Mouse (Mus musculus): Measurements from ENCODE around the gene Crim1. TPM values are rescaled to one million over a fixed set of nuclear protein-coding genes. Genes with fewer than 3 reads are reported as not detected.
A peak's percentile ranks its signal among the peaks of the same experiment; 100 is the strongest.

The Crim1 gene
- polyA plus RNA-seq, 1 experiment: 3.2 TPM

DNA sequence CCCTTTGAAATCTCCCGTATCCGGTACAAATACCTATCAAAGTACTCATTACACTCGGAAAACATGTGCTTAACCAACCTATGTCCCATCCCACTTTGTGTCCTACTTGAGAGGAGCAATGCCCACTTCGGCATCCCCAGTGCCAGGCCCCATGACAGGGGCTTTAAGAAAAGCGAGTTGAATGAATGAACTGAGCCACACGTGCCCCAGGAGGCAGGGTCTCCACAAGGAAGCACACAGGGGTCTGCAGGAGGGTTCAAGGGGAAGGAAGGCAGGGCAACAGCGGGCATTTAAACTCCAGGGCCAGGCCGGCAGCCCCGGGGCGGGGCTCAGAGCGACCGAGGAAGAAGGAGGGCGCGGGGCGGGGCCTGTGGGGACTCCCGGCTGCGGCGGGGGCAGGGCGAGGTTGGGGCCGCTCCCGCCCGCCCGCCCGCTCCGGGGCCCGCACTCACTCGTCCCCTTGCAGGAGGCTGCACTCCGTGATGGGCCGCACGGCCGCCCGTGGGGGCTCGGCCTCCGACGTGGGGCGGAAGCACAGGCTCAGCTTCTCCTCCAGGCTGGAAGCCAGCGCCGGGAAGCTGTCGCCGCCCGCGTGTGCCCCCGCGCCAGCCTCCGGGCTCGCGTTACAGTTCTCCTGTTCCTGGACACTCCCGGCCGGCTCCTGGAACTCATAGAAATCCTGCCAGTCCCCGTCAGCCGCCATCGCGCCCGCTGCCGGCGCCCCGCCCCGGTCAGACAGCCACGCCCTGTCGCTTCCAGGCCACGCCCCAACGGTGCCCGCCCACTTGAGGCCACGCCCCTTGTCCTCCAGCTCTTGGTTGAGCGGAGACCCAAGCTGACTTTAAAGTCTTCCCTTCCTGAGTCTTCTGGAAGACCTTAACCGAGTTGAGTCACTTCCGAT, 217.6 kb downstream of the Crim1 start, which contains the start of gene Fez2:
TSS of gene Fez2 (minus strand) at position 772 of the 901 bp plus-strand sequence.
- TF ChIP-seq GATA1 (IDR thresholded peaks at IDR 0.05; ENCODE audit: borderline replicate concordance, low read length) (no peak), FLI1 (IDR thresholded peaks at IDR 0.05; ENCODE audit: low read length) (no peak)

DNA sequence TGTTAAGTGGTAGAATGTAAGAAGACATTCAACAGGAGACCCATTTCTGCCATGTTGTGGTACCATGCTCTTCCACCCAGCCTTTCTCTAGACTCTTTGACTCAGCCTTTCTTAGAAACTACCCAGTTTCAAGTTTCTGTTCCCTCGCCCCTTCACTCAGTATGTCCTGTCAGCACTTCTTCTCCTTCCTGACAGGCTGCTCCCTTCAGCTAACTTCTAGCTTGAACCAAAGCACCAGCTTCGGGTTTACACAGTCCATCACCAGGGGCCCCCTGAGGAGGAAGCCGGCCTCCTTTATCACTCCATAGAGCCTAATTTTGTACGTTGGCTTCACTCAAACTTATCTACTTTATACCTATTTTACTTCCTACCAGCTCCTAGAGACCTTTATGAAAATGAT, 219.2 kb downstream of the Crim1 start:
- Histone ChIP-seq H3K27me3 (replicated peaks) (no peaks in the 10 kb centered on the region), H3K4me3 (replicated peaks) (peak overlapping the region; percentile 38), H3K36me3 (replicated peaks; ENCODE audit: low read length) (peaks cover 3% of the 10 kb centered on the region), H3K4me1 (peaks cover 63% of the 10 kb centered on the region), H3K9me3 (no peaks in the 10 kb centered on the region)
- TF ChIP-seq FLI1 (IDR thresholded peaks at IDR 0.05; ENCODE audit: low read length): no peak
- TF ChIP-seq GATA1 (IDR thresholded peaks at IDR 0.05; ENCODE audit: borderline replicate concordance, low read length): no peak

More for the DNA sequence above, 217.6 kb downstream of the Crim1 start, which contains the start of gene Fez2:
- Histone ChIP-seq H3K27me3 (replicated peaks) (no peaks in the 10 kb centered on the region), H3K36me3 (replicated peaks; ENCODE audit: low read length) (peaks cover 6% of the 10 kb centered on the region), H3K9me3 (no peaks in the 10 kb centered on the region), H3K4me3 (replicated peaks) (peak within 1 kb of the TSS; percentile 97), H3K4me1 (peaks cover 61% of the 10 kb centered on the region)

DNA sequence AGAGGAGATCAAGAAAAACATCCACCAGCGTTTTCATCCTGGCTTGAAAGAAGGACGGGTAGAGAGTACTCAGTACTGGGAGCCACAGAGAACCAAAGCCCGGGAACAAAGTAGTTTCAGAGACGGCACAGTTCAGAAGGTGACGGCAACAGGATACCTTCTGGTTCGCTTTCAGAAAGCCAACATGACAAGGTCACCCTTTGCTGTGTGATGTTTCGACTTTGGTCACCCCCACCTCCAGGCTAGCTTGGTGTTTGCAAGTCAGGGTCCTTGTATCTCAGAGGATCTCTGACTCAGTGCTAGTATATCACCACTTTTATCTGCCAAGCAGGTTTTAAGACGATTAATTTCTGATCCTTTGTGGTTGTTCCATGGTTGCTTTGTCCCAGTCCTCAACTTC, 225.0 kb downstream of the Crim1 start:
- no peak for TF ChIP-seq GATA1 (IDR thresholded peaks at IDR 0.05; ENCODE audit: borderline replicate concordance, low read length)
- TF ChIP-seq FLI1 (IDR thresholded peaks at IDR 0.05; ENCODE audit: low read length): no peak
- peaks cover 13% of the 10 kb centered on the region for H3K9me3 ChIP-seq

More for the DNA sequence above, 225.0 kb downstream of the Crim1 start:
- Histone ChIP-seq H3K27me3 (replicated peaks) (no peaks in the 10 kb centered on the region), H3K4me1 (peaks cover 11% of the 10 kb centered on the region), H3K36me3 (replicated peaks; ENCODE audit: low read length) (no peaks in the 10 kb centered on the region), H3K4me3 (replicated peaks) (no peak overlapping the region)

Other genes with a start within 250 kb of the Crim1 start
- 3.8 and 9.9 TPM in 2 replicates for gene Fez2, start 217.9 kb downstream of the Crim1 start, polyA plus RNA-seq (2012; ENCODE audit: insufficient read depth, low replicate concordance)